Mouse (Mus musculus) activated CD4-positive, CD25-positive, alpha-beta regulatory T cell, adult 4 months (primary cell): ENCODE data around the gene Rhot2. TPM values are rescaled to one million over a fixed set of nuclear protein-coding genes. Genes with fewer than 3 reads are reported as not detected.
A peak's percentile ranks its signal among the peaks of the same experiment; 100 is the strongest.
"Not testable (repeated sequence)": the region's sequence is repeated elsewhere in the genome, so short reads cannot be mapped to it uniquely, and the experiment has no call there.

Experiments
- ATAC-seq: one replicate; pipeline ENCODE4 v1.8.0; 2017
- polyA plus RNA-seq, 2 experiments: library from polyadenylated mRNA; unstranded; fragments of 100-300 nt; shearing (Covaris generic); gene quantifications; one replicate each; pipeline ENCODE4 v1.2.1; 2017

Rhot2 gene
- polyA plus RNA-seq, 2 experiments from 2014 or later = 18.4 to 29.8 TPM

DNA sequence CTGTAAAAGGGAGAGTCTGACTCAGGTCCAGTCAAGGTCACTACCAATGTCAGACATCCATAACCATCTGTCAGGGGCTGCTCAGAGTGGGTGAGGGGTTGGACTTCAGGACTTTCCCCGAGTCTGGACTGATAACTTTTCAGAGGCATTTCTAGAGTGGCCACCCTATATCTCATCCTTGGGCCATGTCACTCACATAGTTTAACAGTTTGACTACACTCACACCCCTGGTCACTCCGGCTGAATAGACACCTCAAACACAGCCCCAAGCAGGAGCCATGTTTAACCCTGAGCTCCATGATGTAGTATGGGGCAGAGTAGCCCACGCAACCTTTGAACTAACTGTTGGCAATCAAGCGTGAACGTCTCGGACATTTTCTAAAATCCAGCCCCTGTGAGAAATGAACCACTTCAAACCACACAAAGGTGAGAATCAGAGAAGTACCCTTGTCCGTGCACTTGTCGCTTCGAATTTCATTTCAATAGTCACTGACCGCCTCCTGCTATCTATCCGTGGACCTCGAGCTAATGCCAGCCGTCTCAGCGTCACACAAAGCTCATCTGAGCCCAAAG lies 29.6 kb upstream of the Rhot2 start:
- ATAC-seq = no peak

DNA sequence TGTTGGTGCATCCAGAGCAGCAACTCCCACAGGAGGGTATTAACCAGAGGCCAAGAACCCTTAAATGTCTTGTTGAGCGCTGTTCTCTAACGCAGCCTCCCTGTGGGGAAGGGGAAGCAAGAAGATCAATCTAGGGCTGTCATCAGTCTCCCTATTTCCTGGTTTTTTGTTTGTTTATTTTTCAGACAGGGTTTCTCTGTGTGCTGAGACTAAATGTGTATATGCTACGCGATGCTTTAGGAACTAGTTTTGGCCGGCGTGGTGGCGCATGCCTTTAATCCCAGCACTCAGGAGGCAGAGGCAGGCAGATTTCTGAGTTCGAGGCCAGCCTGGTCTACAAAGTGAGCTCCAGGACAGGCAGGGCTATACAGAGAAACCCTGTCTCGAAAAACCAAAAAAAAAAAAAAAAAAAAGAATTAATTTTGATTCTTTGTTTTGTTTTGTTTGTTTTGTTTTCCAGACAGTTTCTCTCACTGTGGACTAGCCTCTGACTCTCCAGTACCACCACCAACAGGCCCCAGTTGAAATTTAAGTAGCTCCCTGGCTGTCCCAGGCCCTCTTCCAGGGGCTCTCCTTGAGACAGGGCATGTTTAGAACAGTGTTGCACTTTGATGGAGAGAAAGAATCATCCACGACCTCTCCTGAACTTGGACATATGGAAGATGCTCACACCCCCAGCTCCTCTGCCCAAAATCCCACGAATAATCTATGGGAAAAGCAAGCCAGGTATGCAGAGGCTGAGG lies 28.9 kb upstream of the Rhot2 start:
- ATAC-seq = no peak

DNA sequence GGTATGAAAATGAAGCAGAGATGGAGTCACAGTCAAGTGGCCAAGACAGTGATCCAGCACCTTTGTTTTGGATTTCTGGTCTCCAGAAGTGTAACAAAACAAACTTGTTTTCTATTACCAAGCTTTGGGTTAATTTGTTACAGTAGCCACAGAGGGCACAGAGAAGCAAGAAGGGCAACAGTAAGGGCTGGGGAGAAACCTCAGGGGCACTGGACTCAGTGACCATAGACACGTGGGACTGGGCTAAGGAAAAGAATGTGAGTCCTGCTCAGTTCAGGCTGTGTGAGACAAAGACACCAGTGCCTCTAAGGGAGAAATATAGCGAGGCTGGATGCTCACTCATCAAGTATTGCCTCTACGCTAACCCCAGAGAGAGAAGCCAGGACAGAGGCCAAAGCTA lies 28.0 kb upstream of the Rhot2 start:
- no peak for ATAC-seq

DNA sequence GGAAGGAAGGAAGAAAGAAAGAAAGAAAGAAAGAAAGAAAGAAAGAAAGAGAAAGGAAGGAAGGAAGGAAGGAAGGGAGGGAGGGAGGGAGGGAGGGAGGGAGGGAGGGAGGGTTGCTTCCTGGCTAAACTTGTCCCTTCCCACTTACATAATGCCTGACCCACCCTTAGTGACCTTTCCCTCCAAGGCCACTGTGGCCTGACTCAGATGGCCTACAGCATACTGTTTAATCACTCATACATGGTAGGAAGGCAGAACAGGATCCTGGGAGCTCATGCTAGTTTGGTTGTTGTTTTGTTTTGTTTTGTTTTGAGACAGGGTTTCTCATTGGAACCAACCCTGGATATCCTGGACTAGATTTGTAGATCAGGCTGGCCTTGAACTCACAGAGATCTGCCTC lies 26.9 kb upstream of the Rhot2 start:
- not testable (repeated sequence) for ATAC-seq

DNA sequence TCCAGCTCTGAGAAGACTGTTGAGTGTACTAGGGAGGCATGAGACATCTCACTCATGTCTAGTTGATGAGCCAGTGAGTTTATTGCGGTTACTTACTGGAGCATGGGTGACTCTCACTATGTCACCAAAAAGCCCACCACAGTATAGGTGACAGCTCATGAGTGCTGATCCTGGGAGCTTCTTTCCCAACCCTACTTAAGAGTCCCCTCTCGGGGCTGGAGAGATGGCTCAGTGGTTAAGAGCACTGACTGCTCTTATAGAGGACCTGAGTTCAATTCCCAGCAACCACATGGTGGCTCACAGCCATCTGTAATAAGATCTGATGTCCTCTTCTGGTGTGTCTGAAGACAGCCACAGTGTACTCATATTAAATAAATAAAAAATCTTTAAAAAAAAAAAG lies 25.3 kb upstream of the Rhot2 start:
- ATAC-seq = no peak

GRCm38 (mm10) chr17:25869498-25869897 lies 24.8 kb upstream of the Rhot2 start:
- no peak for ATAC-seq

GRCm38 (mm10) chr17:25868601-25869191 lies 24.0 kb upstream of the Rhot2 start, which contains the start of gene Mcrip2:
Gene Mcrip2, minus strand, starts transcription at chr17:25868764.
- peak; percentile 73 for ATAC-seq

DNA sequence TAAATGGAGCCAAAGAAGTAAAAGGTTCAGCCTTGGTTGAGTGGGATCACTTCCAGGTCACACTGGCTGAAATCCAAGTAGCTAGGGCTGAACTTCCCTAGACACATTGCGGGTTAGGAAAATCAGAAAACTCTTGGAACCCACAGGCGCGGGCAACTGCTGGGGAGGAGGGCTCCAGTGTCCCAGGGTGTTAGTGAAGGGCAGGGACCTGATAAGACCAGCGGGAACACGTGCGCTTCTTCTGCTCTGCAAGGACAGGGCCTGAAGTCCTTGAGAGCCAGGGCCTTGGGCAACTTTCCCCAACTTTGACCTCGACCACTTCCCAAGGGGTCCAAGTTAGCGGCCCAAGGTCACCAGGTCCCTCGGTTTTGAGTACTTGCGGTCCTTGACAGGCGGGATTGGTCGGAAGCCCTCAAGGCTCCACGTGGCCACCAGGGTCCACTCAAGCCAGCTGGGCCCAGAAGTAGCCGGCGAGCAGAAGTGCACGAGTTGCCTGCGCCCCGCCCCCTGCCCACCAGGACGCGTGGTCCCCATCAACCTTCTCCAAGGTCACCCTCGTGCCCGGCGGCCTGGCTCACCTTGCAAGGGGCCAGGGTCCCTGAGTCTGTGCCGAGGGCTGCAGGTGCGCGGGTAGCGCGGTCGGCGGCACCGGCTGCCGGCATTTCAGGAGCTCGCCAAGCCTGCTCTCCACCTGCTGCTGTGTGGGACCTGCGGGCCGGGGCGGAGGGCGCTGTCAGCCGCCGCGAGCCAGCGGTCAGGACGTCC lies 23.4 kb upstream of the Rhot2 start:
- no peak for ATAC-seq

DNA sequence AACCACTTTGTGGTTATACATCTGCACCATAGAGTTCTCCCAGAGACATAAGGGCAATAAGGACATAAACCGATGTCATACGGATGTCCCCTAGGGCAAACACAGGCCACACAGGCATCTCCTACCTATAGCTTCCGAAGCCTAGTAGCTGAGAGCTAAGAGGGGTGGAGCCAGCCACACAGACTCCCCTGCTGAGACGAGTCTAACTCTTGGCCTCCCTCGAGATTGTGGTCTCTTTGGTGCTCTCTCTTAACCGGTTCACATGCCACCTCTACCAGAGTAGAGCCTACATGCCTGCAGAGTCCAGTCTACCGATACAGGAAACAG lies 22.8 kb upstream of the Rhot2 start:
- ATAC-seq = no peak

DNA sequence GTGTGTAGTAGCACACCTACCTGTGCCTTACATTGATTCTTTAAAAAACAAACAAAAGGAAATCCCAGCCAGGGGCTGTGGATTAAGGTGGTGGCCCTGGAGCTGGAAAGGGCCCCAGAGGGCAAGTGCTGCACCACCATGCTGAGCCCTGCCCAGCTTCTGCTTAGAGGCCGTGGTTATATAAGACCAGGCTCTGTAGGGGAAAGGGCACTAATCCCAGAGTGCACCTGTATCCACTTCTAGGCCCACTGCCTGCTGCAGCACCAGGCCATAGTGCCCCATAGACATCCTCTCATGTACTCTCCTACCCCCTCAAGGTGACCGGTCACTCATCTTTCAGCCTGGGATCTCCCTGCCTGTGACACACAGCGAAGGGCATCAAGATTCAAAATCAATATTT lies 21.5 kb upstream of the Rhot2 start:
- ATAC-seq = no peak

DNA sequence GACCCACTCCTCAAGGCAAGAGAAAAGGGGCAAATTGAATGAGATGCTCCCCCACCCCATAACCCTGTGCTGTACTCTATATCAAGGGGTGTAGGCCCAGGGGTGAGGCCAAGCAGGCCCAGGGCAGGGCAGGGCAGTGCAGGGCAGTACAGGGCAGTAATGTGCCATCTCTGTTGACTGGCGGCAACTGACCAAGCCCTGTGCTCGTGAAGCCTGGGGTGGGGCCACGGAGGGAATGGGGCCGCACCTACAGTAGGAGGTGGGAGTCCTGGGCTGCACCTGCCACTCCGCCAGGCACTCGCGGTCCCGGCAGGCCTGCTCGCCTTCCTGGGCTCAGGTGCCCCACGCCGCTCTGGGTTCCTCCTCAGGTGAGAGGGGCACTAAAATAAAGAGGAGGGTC lies 20.6 kb upstream of the Rhot2 start:
- ATAC-seq = no peak

GRCm38 (mm10) chr17:25864311-25864710 lies 19.7 kb upstream of the Rhot2 start:
- no peak for ATAC-seq

DNA sequence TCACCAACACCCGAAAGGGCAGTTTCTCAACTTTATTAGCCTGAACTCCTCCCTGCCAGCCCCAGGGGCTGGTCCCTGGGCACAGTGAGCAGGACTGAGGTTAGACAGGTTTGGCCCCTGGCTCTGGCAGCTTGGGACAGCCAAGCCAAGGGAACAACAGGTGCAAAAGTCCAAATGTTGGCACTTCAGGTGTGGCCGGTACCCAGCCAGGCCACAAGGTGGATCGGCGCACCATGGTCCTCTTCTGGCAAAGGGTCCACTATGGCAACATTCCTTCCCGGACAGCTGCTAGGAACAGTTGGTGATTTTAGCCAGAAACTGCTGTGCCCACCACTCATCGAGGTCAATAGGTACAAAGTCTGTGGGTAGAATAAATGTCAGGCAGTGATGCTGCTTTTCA lies 19.0 kb upstream of the Rhot2 start:
- no peak for ATAC-seq

DNA sequence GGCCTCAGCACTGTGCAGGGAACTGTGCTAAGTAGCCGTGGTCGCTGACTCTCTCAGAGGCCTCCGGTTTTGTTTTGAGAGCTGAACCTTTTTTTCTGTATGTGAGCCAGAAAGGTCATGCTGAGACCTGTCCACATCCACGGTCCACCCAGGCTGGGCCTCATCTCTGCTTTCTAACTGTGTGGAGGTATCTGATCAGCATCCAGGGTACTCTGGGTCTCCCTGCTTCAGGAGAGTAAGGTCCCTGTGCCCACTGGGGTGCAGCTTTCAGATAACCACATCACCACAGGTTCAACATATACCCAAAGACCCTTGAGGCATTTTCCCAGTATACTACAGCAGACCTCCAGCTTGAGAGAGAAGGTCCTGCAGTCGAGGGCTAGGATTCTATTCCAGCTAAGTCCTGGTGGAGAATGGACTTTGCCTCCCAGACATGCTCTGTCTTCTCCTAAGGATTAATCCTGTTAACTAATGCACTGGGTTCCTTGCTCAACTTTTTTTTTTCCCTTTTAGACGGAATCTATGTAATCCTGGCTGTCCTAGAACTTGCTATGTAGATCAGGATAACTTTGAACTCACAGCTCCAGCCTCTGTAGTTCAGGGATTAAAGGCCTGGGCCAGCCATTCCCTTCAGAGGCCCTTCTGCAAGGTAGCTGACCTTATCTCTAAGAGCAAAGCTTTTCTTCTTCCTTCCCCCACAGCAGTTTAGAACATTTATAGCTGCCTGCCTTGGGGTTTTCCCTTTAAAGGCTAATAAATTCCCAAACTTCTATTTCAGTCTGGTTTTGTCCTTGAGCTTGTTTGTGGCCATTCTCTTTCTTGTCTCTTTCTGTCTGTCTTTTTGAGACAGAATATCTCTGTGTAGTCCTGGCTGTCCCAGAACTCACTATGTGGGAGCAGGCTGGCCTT lies 17.3 kb upstream of the Rhot2 start:
- peak; percentile 4 for ATAC-seq

DNA sequence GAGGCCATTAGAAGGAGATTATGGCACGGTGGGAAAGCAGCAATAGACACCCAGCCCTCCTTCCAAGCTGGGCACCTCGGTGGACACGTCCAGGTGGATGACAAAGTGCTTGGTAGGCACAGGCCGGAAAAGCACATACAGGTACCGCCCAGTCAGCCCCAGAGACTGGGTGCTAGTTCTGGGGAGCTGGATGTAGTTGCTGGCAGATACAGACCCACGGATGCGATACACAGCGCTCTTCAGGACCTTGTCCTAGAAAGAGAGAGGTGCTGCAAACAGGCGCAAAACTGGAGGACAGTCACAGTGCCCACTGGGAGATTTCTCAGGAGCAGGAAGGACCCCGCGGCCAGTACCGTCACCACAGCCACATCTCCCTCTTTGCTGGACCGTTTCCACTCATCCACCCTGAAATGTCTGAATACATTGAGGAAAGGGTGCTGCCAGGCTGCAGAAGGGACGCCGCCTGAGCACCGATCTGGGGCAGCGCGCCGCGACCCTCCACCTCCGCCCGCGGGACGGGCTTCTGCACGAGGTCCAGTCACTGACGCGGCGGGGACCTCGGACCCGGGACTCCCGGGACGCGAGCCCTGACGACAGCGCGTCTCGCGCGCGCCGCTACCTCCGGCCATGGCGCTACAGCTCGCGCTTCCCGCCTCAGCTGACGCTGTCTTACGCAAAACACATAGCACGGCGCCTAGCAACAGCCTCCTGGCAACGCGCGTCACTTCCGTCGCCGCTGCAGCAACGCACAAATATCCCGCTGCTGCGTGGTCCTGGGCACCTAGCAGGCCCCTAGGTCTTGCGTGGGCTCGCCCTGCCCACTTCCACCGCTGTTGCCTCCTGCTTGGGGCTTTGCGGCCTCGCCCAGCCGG lies 16.4 kb upstream of the Rhot2 start, which contains the start of gene Wdr90:
TSS of gene Wdr90 (minus strand) at position 670 of the 872 bp plus-strand sequence.
- ATAC-seq = peak; percentile 99

DNA sequence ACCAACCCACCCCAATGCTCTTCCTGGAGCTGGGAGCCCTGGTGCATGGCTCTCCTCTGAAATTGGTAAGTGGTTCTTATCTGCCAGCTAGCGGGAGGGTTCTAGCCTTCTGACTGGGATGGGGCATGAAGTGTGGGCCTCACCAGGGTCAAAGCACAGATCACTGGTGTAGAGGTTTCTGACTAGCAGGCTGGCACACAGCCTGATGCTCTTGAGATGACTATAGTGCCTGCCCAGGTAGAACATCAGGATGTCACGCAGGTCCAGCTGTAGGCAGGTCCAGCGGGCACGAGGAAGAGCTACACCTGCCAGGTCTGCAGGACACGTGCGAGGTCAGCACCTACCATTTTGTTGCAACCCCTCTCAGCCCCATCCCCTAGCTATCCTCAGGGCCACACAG lies 15.6 kb upstream of the Rhot2 start:
- ATAC-seq = no peak

- peak; percentile 6 for ATAC-seq
Observed at GRCm38 (mm10) chr17:25843636-25844395, 835 bp downstream of the Rhot2 start.

GRCm38 (mm10) chr17:25843122-25843521 lies 1.5 kb downstream of the Rhot2 start:
- no peak for ATAC-seq

DNA sequence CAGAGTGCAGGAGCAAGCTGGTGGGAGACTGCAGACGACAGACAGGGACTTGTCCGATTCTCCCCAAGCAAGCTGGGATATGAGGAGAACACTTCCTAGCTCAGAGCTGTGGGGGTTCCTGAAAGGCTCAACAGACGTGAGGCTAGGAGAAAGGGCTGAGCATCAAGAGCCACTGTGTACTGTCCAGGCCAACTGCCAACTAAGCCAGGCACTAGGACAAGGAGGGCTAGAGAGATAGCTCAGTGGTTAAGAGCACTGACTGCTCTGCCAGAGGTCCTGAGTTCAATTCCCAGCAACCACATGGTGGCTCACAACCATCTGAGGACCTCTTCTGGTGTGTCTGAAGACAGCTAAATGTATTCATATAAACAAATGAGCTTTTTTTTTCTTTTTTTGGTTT lies 2.1 kb downstream of the Rhot2 start:
- ATAC-seq = no peak

DNA sequence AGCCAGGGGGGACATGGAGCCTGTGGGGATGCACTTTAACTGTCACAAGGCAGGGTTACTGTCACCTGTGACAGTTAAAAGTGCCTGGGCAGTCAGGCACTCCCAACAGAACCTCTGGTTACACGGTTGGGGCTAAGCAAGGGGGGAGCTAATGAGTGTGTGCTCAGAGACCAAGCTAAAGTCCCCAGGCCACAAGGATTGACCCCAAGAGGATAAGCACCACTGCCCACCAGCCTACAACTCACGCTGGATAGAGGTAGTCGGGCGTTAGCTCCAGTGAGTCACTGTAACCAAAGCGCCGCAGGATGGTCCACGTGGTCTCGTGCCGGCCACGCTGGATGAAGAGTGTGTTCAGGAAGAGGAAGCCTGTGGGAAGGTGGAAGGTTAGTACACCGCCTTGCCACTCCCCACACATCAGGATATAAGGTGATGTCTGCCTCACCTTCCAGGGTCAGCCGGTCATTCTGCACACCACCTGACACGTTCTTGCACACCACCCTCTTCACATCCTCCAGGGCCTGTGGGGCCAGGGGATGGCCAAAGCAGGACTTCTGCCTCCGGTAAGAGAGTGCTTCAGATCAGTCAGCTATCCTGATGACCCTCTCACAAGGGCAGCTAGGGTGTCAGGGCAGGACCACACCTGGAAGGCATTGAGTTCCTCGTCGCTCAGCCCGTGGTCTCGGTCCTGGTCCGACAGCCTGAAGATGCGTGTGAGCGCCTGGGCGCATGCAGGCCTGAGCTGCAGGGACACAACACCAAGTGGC lies 3.4 kb downstream of the Rhot2 start, which contains the start of gene Gm20683:
TSS of gene Gm20683 (minus strand) at position 647 of the 764 bp plus-strand sequence.
- ATAC-seq = no peak
